Mouse (Mus musculus) frontal cortex, adult 2 months (tissue): ENCODE results near the gene Nlrp9c. TPM values are rescaled to one million over a fixed set of nuclear protein-coding genes. Genes with fewer than 3 reads are reported as not detected.
"Not testable (repeated sequence)": the region's sequence is repeated elsewhere in the genome, so short reads cannot be mapped to it uniquely, and the experiment has no call there.

ENCODE experiments used
- DNase-seq, 2 experiments: peaks; one replicate each; pipeline ENCODE4 v3.0.0; 2022; ENCODE audit warnings: low spot score in 1 of 2; ENCODE audit errors: extremely low spot score in 1 of 2
- polyA plus RNA-seq: library from polyadenylated mRNA; depleted of rRNA; stranded (reverse); fragments of >200 nt; gene quantifications from 2 replicates; pipeline ENCODE4 v1.2.3, GENCODE M21; 2012; rRNA removed

Gene Nlrp9c
- polyA plus RNA-seq = not detected in 2 replicates

- not testable (repeated sequence) for DNase-seq
Measured at GRCm38 (mm10) chr7:26403600-26403999, at the start of gene Nlrp9c. Gene Nlrp9c, minus strand, starts transcription at chr7:26403700.

- DNase-seq = no peak
Measured at GRCm38 (mm10) chr7:26434813-26435212, 31.3 kb upstream of the Nlrp9c start, which contains the start of gene Nlrp4a. Gene Nlrp4a, plus strand, starts transcription at chr7:26435113.

GRCm38 (mm10) chr7:26391811-26392210, 11.7 kb downstream of the Nlrp9c start:
- not testable (repeated sequence) for DNase-seq

DNA sequence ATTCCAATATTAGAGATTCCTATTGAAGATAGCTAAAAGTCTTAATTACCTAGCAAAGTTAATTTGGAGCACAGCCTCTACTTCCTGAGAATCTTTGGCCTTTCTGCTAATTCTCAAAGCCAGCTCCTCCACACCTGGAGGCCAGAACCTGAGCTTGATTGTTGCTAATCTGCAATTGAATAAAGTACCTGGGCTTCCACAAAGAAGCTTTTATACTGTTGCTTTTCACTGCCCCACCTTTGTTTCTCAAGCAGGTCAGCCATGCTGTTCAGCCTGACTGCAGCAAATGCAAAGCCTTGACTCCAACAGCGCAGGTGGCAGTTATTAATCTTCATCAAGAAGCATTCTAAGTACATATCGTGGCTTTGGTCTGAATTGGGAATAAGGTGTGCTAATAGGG, 12.4 kb downstream of the Nlrp9c start:
- not testable (repeated sequence) for DNase-seq

GRCm38 (mm10) chr7:26386691-26387090, 16.8 kb downstream of the Nlrp9c start:
- not testable (repeated sequence) for DNase-seq

GRCm38 (mm10) chr7:26380807-26381206, 22.7 kb downstream of the Nlrp9c start:
- no peak for DNase-seq

DNA sequence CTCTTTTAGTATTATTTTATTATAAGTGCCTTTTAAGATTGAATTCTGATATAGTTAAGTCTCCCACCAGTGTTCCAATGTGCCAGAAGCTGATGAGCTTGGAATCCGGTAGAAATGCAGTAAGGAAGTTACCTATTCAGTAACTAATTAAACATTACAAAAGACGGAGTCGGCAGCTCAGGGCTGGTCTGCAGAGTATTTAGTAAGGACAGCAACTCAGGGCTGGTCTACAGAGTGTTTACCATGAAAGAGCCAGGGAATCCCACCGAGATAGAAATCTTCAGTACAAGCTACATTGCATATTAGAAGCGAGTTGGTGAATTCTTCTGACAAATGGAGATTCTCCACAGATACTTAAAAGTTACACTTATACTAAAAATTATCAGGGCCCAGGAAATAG, 30.3 kb downstream of the Nlrp9c start:
- not testable (repeated sequence) for DNase-seq

DNA sequence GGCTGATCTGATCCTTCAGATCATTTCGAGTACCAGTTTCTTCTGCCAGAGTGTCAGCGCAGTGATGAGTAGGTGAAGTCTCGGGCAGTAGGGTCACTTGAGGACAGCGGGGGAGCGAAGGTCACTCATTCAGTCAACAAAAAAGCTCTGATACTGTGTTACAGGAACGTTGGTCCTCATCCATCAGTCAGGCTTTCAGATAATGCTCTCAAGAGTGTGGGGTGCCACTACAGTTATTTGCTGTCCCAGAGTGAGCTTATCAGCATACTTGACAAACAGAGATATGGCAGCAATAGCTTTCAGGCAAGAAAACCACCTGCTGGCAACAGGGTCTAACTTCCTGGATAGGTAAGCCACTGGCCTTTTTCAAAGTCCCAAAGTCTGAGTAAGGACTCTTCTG, 46.8 kb downstream of the Nlrp9c start:
- not testable (repeated sequence) for DNase-seq

GRCm38 (mm10) chr7:26352258-26352657, 51.2 kb downstream of the Nlrp9c start:
- DNase-seq = not testable (repeated sequence)

DNA sequence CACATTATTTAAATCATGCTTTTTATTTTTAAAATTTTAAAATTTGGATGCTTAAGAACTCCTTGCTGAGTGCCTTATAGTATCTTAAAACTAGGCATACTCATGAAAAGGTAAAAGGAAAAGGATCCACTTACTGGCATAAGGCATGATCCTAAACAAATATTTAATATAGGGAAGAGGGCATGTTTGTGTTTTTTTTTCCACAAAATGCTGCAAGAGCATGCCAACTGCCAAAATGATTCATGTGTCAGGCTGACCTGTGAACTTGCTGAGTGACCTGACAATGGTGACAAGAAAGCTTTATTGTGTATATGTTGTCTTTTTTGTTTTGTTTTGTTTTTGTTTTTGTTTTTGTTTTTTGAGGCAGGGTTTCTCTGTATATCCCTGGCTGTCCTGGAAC, 53.3 kb downstream of the Nlrp9c start:
- not testable (repeated sequence) for DNase-seq

- not testable (repeated sequence) for DNase-seq
Measured at GRCm38 (mm10) chr7:26320361-26320760, 83.1 kb downstream of the Nlrp9c start.

GRCm38 (mm10) chr7:26315809-26316208, 87.7 kb downstream of the Nlrp9c start:
- DNase-seq = not testable (repeated sequence)

DNA sequence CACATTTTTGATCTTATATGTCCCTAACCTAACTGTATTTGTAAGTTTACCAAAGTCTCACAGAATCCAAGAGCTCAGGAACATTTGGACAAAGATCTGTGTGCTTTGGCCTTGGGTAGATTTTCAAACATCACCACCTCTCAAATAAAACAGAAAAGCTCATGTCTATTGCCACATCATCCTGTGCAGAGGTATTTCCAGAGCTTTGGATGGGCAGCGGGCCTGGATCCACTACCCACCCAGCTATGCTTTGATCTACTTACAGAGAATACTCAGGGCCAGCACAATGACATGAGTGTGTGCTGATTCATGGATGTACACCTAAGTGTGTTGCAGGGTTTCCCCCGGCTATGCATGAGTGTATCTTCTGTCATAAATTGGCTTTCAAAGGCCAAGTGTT, 88.3 kb downstream of the Nlrp9c start:
- DNase-seq = not testable (repeated sequence)

DNA sequence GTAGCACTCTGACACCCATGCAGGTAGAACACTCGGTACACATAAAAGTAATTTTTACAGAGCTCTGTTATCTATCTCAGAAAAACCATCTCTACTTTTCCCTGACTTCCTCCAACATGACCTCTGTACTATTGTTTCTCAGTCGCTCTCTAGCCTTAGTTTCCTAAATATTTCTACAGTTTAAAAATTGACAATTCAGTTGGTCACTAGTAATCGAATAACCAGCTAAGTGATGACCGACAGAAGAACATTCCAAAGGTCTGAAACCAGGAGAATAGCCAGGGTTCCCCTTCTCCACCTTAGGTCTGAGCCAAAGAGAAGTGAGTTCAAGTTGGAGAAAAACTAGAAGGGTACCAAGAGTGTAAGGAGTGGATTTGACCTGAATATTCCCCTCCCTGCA, 91.7 kb downstream of the Nlrp9c start:
- not testable (repeated sequence) for DNase-seq

GRCm38 (mm10) chr7:26306926-26307325, 96.6 kb downstream of the Nlrp9c start, which contains the start of gene Cyp2a4:
Gene Cyp2a4, plus strand, starts transcription at chr7:26307169.
- not testable (repeated sequence) for DNase-seq

DNA sequence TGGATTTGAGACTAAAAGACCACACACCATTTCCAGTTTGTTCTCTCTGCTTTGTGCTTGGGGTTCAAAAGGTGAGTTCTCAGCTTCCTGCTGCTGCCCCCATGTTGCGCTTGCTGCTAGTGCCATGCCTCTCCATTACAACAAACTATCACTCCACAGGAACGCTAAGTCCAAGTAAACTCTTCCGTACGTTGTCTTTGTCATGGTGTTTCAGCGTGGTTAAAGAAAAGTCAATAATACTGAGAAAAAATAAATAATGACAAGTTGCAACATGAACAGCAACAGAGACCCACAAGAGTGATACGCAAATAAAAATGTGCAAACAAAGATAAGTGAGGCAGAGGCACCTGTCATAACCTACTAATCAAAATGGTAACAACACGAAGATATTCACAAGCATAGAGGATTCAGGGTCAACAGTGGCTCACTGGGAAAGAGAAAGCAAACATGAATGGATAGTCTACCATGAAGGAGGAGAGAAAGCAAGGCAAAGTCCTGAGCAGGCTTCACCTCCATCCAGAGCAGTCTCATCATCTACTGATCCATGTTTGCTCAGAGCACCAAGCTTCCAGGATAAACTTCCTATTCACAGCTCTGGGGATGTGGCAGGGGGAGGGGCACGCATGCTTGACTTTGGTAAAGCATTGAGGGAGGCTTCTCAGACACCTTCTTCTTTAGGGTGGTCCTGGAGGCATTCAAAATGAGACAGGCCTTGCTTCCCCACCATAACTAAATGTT, 99.9 kb downstream of the Nlrp9c start:
- DNase-seq = not testable (repeated sequence)

Other genes starting within 250 kb of the Nlrp9c start
- not detected in 2 replicates for gene Cyp2b9, start 230.3 kb downstream of the Nlrp9c start, polyA plus RNA-seq
- gene Vmn1r184, start 143.4 kb downstream of the Nlrp9c start, polyA plus RNA-seq = not detected in 2 replicates
- not detected in 2 replicates for gene Cyp2a4, start 96.5 kb downstream of the Nlrp9c start, polyA plus RNA-seq
- gene Nlrp4a, start 31.4 kb upstream of the Nlrp9c start, polyA plus RNA-seq = not detected in 2 replicates
- gene Nlrp9a, start 131.3 kb upstream of the Nlrp9c start, polyA plus RNA-seq = not detected in 2 replicates
- gene Vmn1r185, start 214.8 kb upstream of the Nlrp9c start, polyA plus RNA-seq = not detected in 2 replicates